In genomic region chr15:87550756-87551155, GRCm38 (mm10) we compare ENCODE assay signal across 18 mouse cellular contexts. TPM values are rescaled to one million over a fixed set of nuclear protein-coding genes. Genes with fewer than 3 reads are reported as not detected.
DNase-seq lines count a peak whose midpoint lies in the region; TF ChIP-seq lines count a peak whose summit lies in the region.
"Had no signal": no experiment of that assay in that cellular context is flagged by ENCODE, and none has a peak within 500 bp of the region (broad histone marks: within the 10 kb centered on the region; RNA-seq: fewer than 3 reads in every experiment).

No protein-coding gene starts in this region.

- no peak overlapping the region for H3K4me3 ChIP-seq in left cerebral cortex, adult 2 months
- H3K4me3 ChIP-seq in cortical plate, adult 2 months (ENCODE audit: insufficient read depth, low read length), result no peak overlapping the region
- H3K4me3 ChIP-seq: midbrain, embryonic 10.5 days; neural tube, embryonic 15.5 days had no signal

- H3K4me1 ChIP-seq in cortical plate, adult 2 months (ENCODE audit: control insufficient read depth, insufficient read depth, low read length), result peaks cover 4% of the 10 kb centered on the region

- H3K27ac ChIP-seq in left cerebral cortex, adult 2 months, result no peak overlapping the region
- no peak overlapping the region for H3K27ac ChIP-seq in cortical plate, adult 2 months (ENCODE audit: insufficient read depth, low read length)
- H3K27ac ChIP-seq: hindbrain, embryonic 14.5 days; kidney, postnatal 0 days; neural tube, embryonic 15.5 days had no signal

- TF ChIP-seq CTCF in left cerebral cortex, adult 2 months (IDR thresholded peaks at IDR 0.05), result peak; percentile 43
- TF ChIP-seq CTCF in cortical plate, adult 2 months (IDR thresholded peaks at IDR 0.05; ENCODE audit: extremely low read depth, insufficient read depth, low read length), result peak; percentile 23; the same call in 1 of the 2 replicates

- intact Hi-C loops in left cerebral cortex, adult 2 months (cut with DNase I), result loop anchor here (10.0 kb wide), 1 partner anchor 414 kb away; no protein-coding TSS in a partner anchor

- peak; percentile 57 to 69 for DNase-seq in cerebellum, postnatal 25 days
- DNase-seq in cerebellum, adult 8-10 months, result no peak
- DNase-seq in left cerebral cortex, adult 2 months (ENCODE audit: extremely low spot score in 1 of 2, low spot score in 2 of 2), result no peak
- DNase-seq in left cerebral cortex, adult 18-20 months (ENCODE audit: low spot score in 2 of 2), result no peak
- DNase-seq in brain, adult 2 months (ENCODE audit: low read depth, low spot score), result peak; percentile 54
- no peak for DNase-seq in gastrocnemius, adult 8-10 months (ENCODE audit: low spot score in 2 of 2)
- DNase-seq: adrenal gland, postnatal 10 days; heart, postnatal 36 days; kidney, adult 2 months; lung, postnatal 10 days; right cerebral cortex, postnatal 25 days; spleen, adult 18-20 months; thymus, postnatal 14 days had no signal

- TF ChIP-seq POLR2A in cortical plate, adult 2 months (IDR thresholded peaks at IDR 0.05; ENCODE audit: extremely low read depth, insufficient read depth, low read length), result no peak

RNA-seq across cellular contexts. Expression of gene Fam19a5, which starts 6.7 kb away (rescaled TPM):
- total RNA-seq in left cerebral cortex, adult 2 months (2021), result 100 to 1,000 TPM; 112 to 119 TPM
- total RNA-seq in left cerebral cortex, adult 18-20 months (2021), result 100 to 1,000 TPM; 114 to 115 TPM
- 102 and 104 TPM in 2 replicates for polyA plus RNA-seq in cortical plate, adult 2 months (2012; rRNA removed)
- 1 to 10 TPM; 2.4 to 4.3 (median 3.1) TPM for total RNA-seq in gastrocnemius, adult 8-10 months (2022)

Comparison
In these comparisons a context has a peak if more than half of its experiments do, and no peak if none do; other contexts are left out.
1. DNase-seq: peak in cerebellum, postnatal 25 days (2 of 2) and brain, adult 2 months (single experiment); none in cerebellum, adult 8-10 months (single experiment), left cerebral cortex, adult 2 months (0 of 2), left cerebral cortex, adult 18-20 months (0 of 2) and gastrocnemius, adult 8-10 months (0 of 2).
2. RNA of gene Fam19a5, which starts 6.7 kb away (total RNA-seq): 112 to 119 TPM in left cerebral cortex, adult 2 months and 114 to 115 TPM in left cerebral cortex, adult 18-20 months; 2.4 to 4.3 TPM in gastrocnemius, adult 8-10 months; every median in the first group is over 10 times any median in the second.